Mouse (Mus musculus): ENCODE data around the gene Rec8.

Gene Rec8

DNA sequence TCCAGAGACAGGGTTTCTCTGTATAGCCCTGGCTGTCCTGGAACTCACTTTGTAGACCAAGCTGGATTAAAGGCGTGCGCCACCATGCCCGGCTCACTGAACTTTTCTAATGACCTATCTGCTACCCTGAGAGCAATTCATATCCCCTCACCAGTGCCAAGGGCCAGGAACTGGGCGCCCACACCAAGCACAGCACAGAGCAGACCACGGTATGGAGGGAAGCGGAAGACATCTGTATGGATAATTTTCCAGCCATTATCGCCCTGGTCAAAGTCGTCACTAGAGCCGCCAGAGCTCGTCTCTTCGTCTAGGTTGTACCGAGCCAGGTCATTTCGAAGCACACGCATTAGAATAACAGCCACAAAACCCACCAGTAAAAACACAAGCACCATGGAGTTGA, 23.0 kb downstream of the Rec8 start:
- no peak for DNase-seq (ENCODE audit: low read depth, low spot score)

DNA sequence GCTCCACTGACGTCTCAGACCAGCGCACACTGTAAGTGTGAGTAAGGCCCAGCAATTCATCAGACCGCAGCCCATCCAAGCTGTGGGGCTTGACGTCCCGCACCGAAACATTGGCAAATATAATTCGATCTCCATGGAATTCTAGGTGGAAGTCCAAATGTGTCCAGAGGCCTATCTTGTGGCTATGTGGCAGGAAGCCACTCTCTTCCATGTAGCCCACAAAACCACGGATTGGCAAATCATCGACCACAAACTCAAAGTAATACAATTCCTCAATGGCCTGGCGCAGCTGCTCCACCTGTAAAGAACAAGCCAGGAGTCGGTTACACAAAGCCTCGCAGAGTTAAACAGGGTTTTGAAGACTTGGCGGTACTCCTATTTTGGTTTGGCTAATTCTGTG, 23.5 kb downstream of the Rec8 start:
- DNase-seq (ENCODE audit: low read depth, low spot score), result no peak

GRCm38 (mm10) chr14:55642679-55643059, 24.8 kb downstream of the Rec8 start:
- no peak for DNase-seq (ENCODE audit: low read depth, low spot score)

GRCm38 (mm10) chr14:55643060-55643907, 25.4 kb downstream of the Rec8 start, which contains the start of gene Tm9sf1:
Gene Tm9sf1 (minus strand): TSS chr14:55643806.
- peak; percentile 68 for DNase-seq (ENCODE audit: low read depth, low spot score)

DNA sequence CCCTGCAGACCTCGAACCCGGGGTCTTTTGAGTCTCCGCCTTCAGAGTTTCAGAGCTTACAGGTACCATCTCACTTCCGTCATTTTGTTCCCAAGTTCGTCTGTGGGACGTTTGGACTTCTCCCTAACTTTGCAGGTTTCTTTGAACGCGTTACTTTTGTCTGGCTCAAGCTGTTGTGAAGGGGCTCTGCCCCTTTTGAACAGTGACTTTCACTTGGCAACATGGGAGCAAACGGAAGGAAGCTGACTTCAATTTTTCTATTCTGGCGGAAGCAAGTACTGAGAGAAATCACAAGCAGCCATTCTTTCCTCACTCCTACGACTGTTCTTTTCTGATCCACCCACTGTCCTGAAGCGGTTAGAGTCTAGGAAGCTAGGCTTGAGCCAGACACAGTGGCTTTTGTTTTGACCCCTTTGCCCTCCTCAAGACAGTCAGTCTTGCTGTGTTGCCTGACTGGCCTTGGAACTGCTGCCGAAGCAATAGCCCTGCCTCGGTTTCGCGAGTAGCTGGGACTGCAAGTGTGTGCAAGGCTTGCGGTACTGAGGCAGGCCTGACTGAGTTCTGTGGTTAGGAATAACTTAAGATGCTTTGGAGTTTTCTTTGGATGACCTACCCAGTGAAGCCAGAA, 26.5 kb downstream of the Rec8 start:
- DNase-seq (ENCODE audit: low read depth, low spot score), result no peak

- DNase-seq (ENCODE audit: low read depth, low spot score), result no peak
These were observed 32.0 kb downstream of the Rec8 start, which contains the start of gene Tssk4 for GRCm38 (mm10) chr14:55649884-55650283. Gene Tssk4 (plus strand): TSS chr14:55650184.

- DNase-seq (ENCODE audit: low read depth, low spot score), result no peak
These were observed 33.7 kb downstream of the Rec8 start for GRCm38 (mm10) chr14:55651528-55651927.

GRCm38 (mm10) chr14:55656935-55657334, 39.1 kb downstream of the Rec8 start:
- DNase-seq (ENCODE audit: low read depth, low spot score), result no peak

- DNase-seq (ENCODE audit: low read depth, low spot score), result no peak
These were observed 40.2 kb downstream of the Rec8 start for GRCm38 (mm10) chr14:55658011-55658410.

DNA sequence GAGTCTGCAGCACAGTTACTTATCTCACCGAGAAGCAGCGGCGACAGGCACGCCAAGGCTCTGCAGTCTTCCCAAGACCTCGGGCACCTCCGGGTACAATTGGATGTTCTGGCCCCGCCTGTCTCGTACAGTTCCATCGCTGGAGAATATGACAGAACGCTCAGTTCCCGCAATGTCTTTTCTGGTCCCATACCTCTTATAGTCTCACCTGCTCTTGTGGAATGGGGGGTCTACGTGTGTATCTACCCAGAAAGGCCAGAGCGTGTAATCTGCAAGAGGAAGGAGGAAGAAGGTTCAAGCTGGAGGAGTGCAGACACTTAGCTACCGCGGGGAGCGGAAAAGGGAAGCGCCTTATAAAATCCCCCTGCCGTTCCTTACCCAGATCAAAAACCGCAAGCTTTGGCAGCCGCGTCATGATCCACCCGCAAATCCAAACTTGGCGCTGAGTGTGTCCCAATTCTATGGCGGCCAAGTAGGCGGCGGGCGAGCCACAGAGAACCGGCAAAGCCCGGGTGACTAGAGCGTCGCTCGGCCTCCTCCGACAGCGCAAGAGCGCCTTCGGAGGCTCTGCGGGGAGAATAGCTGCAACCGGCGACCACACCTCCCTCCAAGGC, 42.2 kb downstream of the Rec8 start, which contains the start of gene Mdp1:
Gene Mdp1, minus strand, starts transcription at position 549 of the 614 bp plus-strand sequence.
- DNase-seq (ENCODE audit: low read depth, low spot score), result peak; percentile 76

- DNase-seq (ENCODE audit: low read depth, low spot score), result no peak
These were observed 42.8 kb downstream of the Rec8 start for GRCm38 (mm10) chr14:55660636-55661035.

DNA sequence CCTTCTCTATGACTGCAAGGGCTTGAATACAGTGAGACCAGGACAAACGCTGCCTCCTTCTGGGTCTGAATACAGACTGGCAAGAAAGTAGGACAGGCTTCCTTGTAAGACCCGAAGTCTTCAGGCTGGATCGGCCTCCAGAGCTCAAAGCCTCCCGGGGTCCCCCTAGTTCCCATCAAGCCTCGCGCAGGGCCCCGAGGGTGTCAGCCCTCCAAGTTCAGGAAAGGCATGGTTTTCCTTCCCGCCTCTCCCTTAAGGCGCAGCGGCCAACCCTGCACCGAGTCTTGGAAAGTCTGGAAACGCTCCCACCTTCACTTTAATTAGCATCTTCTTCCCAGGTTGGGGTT, 53.6 kb downstream of the Rec8 start:
- no peak for DNase-seq (ENCODE audit: low read depth, low spot score)

DNA sequence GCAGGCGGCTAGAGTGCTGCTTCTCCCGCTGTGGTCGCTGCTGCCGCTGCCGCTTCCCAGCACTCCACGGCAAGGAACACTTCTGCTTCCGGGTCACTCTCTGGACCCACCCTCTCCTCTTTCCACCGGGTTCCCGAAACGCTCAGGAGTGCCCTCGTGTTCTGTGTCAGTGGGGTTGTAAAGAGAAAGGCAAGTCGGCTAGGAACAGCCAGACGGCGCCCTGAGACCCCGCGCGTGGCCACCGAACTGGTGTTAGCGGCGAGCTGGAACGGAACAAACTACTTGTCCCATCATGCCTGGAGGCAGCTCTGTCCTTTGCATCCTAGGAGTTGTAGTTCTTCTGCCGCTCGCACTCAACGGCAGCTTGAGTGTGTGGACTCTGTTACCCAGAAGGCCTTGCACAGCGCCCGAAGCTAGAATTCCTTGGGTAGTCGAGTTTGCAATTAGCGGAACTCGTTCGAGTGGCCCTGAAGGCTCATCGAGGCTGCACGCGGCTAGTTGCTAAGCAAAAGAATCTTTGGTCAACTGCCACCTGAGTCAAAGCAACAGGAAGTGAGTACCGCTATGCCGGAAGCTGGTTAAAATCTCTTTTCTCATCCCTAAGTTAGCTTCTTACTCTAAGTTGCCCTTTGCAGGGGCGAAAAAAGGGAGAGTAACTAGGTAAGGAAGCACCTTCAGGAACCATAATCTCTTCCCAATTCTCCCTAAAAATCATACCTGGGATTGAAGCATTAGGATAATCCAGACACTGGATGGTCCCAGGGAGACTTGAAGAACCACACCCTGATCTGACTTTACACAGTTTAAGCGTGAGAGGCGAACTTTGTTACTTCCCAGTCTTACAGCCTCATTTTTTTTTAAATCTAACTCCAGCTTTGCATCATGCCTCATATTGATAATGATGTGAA, 54.2 kb downstream of the Rec8 start, which contains the start of the genes Gmpr2 and Nedd8:
Gene Gmpr2, plus strand, starts transcription at position 109 of the 908 bp plus-strand sequence.
Gene Nedd8, minus strand, starts transcription at position 292 of the 908 bp plus-strand sequence.
- peak; percentile 85 for DNase-seq (ENCODE audit: low read depth, low spot score)

- DNase-seq (ENCODE audit: low read depth, low spot score), result no peak
These were observed 54.9 kb downstream of the Rec8 start for GRCm38 (mm10) chr14:55672741-55673060.
